Mouse (Mus musculus): ENCODE results near the gene Cfap77. TPM values are rescaled to one million over a fixed set of nuclear protein-coding genes. Genes with fewer than 3 reads are reported as not detected.

Cfap77 gene
- total and polyA plus RNA-seq, 3 experiments = 0.55 to 2.2 (median 0.73) TPM

GRCm38 (mm10) chr2:28961636-28962035 lies 93.2 kb downstream of the Cfap77 start:
- no peak for DNase-seq (ENCODE audit: low spot score)
- no peak for TF ChIP-seq TAL1 (conservative IDR thresholded peaks at IDR 0.05; ENCODE audit: low read depth, low read length)
- TF ChIP-seq POLR2AphosphoS5 (IDR thresholded peaks at IDR 0.05; ENCODE audit: insufficient replicate concordance, low read depth, low read length) = no peak
- no peak for TF ChIP-seq CTCF (IDR thresholded peaks at IDR 0.05; ENCODE audit: low read depth, low read length)
- TF ChIP-seq GATA1 (IDR thresholded peaks at IDR 0.05; ENCODE audit: borderline replicate concordance, low read length) = no peak
- no peak for TF ChIP-seq GATA2 (IDR thresholded peaks at IDR 0.05; ENCODE audit: borderline replicate concordance, low read depth, low read length)
- no peak for ATAC-seq (ENCODE audit: extremely low read depth, insufficient number of reproducible peaks, low FRiP score, poor library complexity, severe bottlenecking)

DNA sequence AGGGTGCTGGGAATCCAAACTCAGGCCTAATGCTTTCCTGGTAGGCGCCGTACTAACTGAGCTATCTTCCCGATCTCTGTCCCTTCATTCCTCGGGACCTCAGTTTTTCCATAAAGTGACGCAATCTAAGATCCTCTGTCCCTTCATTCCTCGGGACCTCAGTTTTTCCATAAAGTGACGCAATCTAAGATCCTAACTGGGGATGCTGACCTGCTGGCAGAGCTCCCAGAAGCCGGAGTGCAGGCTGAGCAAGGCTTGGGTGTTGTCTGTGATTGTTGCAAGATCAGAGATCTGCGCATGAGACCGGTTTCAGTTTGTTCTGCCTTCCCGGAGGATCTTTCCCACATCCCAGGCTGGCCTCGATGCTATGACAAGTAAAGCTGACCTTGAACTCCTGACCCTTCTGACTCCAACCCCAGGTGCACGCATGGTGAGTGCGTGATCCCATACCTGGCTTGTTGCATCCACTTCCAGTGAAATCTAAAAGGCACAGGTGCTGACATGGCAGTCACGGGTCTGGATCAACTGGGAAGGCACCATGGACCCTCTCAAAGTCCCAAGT lies 93.8 kb downstream of the Cfap77 start:
- Histone ChIP-seq H3K9me3 (replicated peaks) (no peaks in the 10 kb centered on the region), H3K27me3 (ENCODE audit: insufficient read depth, low read length) (peaks cover 23% of the 10 kb centered on the region), H3K4me1 (ENCODE audit: insufficient read depth, low read depth, low read length) (no peaks in the 10 kb centered on the region), H3K36me3 (replicated peaks) (no peaks in the 10 kb centered on the region), H3K4me3 (ENCODE audit: low read depth, low read length) (no peak overlapping the region)
- no peak for ATAC-seq (ENCODE audit: extremely low read depth, insufficient number of reproducible peaks, low FRiP score, poor library complexity, severe bottlenecking)
- no peak for DNase-seq (ENCODE audit: low spot score)
- TF ChIP-seq TAL1 (conservative IDR thresholded peaks at IDR 0.05; ENCODE audit: low read depth, low read length) = no peak
- TF ChIP-seq GATA2 (IDR thresholded peaks at IDR 0.05; ENCODE audit: borderline replicate concordance, low read depth, low read length) = no peak
- no peak for TF ChIP-seq CTCF (IDR thresholded peaks at IDR 0.05; ENCODE audit: low read depth, low read length)
- no peak for TF ChIP-seq POLR2AphosphoS5 (IDR thresholded peaks at IDR 0.05; ENCODE audit: insufficient replicate concordance, low read depth, low read length)
- no peak for TF ChIP-seq GATA1 (IDR thresholded peaks at IDR 0.05; ENCODE audit: borderline replicate concordance, low read length)

More at GRCm38 (mm10) chr2:28961636-28962035, 93.2 kb downstream of the Cfap77 start:
- Histone ChIP-seq H3K27me3 (ENCODE audit: insufficient read depth, low read length) (peaks cover 25% of the 10 kb centered on the region), H3K4me3 (ENCODE audit: low read depth, low read length) (no peak overlapping the region), H3K4me1 (ENCODE audit: insufficient read depth, low read depth, low read length) (no peaks in the 10 kb centered on the region), H3K9me3 (replicated peaks) (no peaks in the 10 kb centered on the region), H3K36me3 (replicated peaks) (no peaks in the 10 kb centered on the region)

- no peaks in the 10 kb centered on the region for H3K4me1 ChIP-seq (ENCODE audit: insufficient read depth, low read depth, low read length)
- no peaks in the 10 kb centered on the region for H3K9me3 ChIP-seq (replicated peaks)
- ATAC-seq (ENCODE audit: extremely low read depth, insufficient number of reproducible peaks, low FRiP score, poor library complexity, severe bottlenecking) = no peak
- TF ChIP-seq GATA1 (IDR thresholded peaks at IDR 0.05; ENCODE audit: borderline replicate concordance, low read length) = no peak
- no peak for TF ChIP-seq GATA2 (IDR thresholded peaks at IDR 0.05; ENCODE audit: borderline replicate concordance, low read depth, low read length)
- TF ChIP-seq POLR2AphosphoS5 (IDR thresholded peaks at IDR 0.05; ENCODE audit: insufficient replicate concordance, low read depth, low read length) = no peak
- TF ChIP-seq TAL1 (conservative IDR thresholded peaks at IDR 0.05; ENCODE audit: low read depth, low read length) = no peak
- TF ChIP-seq CTCF (IDR thresholded peaks at IDR 0.05; ENCODE audit: low read depth, low read length) = no peak
- peaks cover 10% of the 10 kb centered on the region for H3K27me3 ChIP-seq (ENCODE audit: insufficient read depth, low read length)
- no peaks in the 10 kb centered on the region for H3K36me3 ChIP-seq (replicated peaks)
- no peak for DNase-seq (ENCODE audit: low spot score)
- H3K4me3 ChIP-seq (ENCODE audit: low read depth, low read length) = no peak overlapping the region
Measured at GRCm38 (mm10) chr2:28956874-28957273, 98.0 kb downstream of the Cfap77 start.

- DNase-seq (ENCODE audit: low spot score) (no peak), ATAC-seq (ENCODE audit: extremely low read depth, insufficient number of reproducible peaks, low FRiP score, poor library complexity, severe bottlenecking) (no peak)
- peaks cover 7% of the 10 kb centered on the region for H3K27me3 ChIP-seq (ENCODE audit: insufficient read depth, low read length)
- H3K9me3 ChIP-seq (replicated peaks) = no peaks in the 10 kb centered on the region
- H3K36me3 ChIP-seq (replicated peaks) = no peaks in the 10 kb centered on the region
- H3K4me3 ChIP-seq (ENCODE audit: low read depth, low read length) = no peak overlapping the region
- no peak for TF ChIP-seq TAL1 (conservative IDR thresholded peaks at IDR 0.05; ENCODE audit: low read depth, low read length)
- no peak for TF ChIP-seq POLR2AphosphoS5 (IDR thresholded peaks at IDR 0.05; ENCODE audit: insufficient replicate concordance, low read depth, low read length)
- TF ChIP-seq GATA2 (IDR thresholded peaks at IDR 0.05; ENCODE audit: borderline replicate concordance, low read depth, low read length) = no peak
- TF ChIP-seq GATA1 (IDR thresholded peaks at IDR 0.05; ENCODE audit: borderline replicate concordance, low read length) = no peak
- H3K4me1 ChIP-seq (ENCODE audit: insufficient read depth, low read depth, low read length) = no peaks in the 10 kb centered on the region
Measured at GRCm38 (mm10) chr2:28954595-28954994, 100.3 kb downstream of the Cfap77 start.

- no peak for DNase-seq (ENCODE audit: low spot score)
- no peak for ATAC-seq (ENCODE audit: extremely low read depth, insufficient number of reproducible peaks, low FRiP score, poor library complexity, severe bottlenecking)
- peaks cover 12% of the 10 kb centered on the region for H3K27me3 ChIP-seq (ENCODE audit: insufficient read depth, low read length)
- no peaks in the 10 kb centered on the region for H3K36me3 ChIP-seq (replicated peaks)
- H3K9me3 ChIP-seq (replicated peaks) = no peaks in the 10 kb centered on the region
- no peaks in the 10 kb centered on the region for H3K4me1 ChIP-seq (ENCODE audit: insufficient read depth, low read depth, low read length)
- TF ChIP-seq GATA2 (IDR thresholded peaks at IDR 0.05; ENCODE audit: borderline replicate concordance, low read depth, low read length) (no peak), TAL1 (conservative IDR thresholded peaks at IDR 0.05; ENCODE audit: low read depth, low read length) (no peak), POLR2AphosphoS5 (IDR thresholded peaks at IDR 0.05; ENCODE audit: insufficient replicate concordance, low read depth, low read length) (no peak), GATA1 (IDR thresholded peaks at IDR 0.05; ENCODE audit: borderline replicate concordance, low read length) (no peak), CTCF (IDR thresholded peaks at IDR 0.05; ENCODE audit: low read depth, low read length) (no peak)
- no peak overlapping the region for H3K4me3 ChIP-seq (ENCODE audit: low read depth, low read length)
Measured at GRCm38 (mm10) chr2:28952981-28953380, 101.9 kb downstream of the Cfap77 start.

- H3K9me3 ChIP-seq (replicated peaks) = no peaks in the 10 kb centered on the region
- TF ChIP-seq GATA1 (IDR thresholded peaks at IDR 0.05; ENCODE audit: borderline replicate concordance, low read length) (no peak), GATA2 (IDR thresholded peaks at IDR 0.05; ENCODE audit: borderline replicate concordance, low read depth, low read length) (no peak), TAL1 (conservative IDR thresholded peaks at IDR 0.05; ENCODE audit: low read depth, low read length) (no peak), CTCF (IDR thresholded peaks at IDR 0.05; ENCODE audit: low read depth, low read length) (no peak), POLR2AphosphoS5 (IDR thresholded peaks at IDR 0.05; ENCODE audit: insufficient replicate concordance, low read depth, low read length) (no peak)
- no peaks in the 10 kb centered on the region for H3K36me3 ChIP-seq (replicated peaks)
- ATAC-seq (ENCODE audit: extremely low read depth, insufficient number of reproducible peaks, low FRiP score, poor library complexity, severe bottlenecking) (no peak), DNase-seq (ENCODE audit: low spot score) (no peak)
- no peak overlapping the region for H3K4me3 ChIP-seq (ENCODE audit: low read depth, low read length)
- H3K4me1 ChIP-seq (ENCODE audit: insufficient read depth, low read depth, low read length) = no peaks in the 10 kb centered on the region
- peaks cover 28% of the 10 kb centered on the region for H3K27me3 ChIP-seq (ENCODE audit: insufficient read depth, low read length)
Measured at GRCm38 (mm10) chr2:28946312-28946711, 108.6 kb downstream of the Cfap77 start.
